Mouse (Mus musculus) small intestine, adult 2 months (tissue): Measurements from ENCODE around the gene Defa21. TPM values are rescaled to one million over a fixed set of nuclear protein-coding genes. Genes with fewer than 3 reads are reported as not detected.

Source experiments
- polyA plus RNA-seq: library from polyadenylated mRNA; depleted of rRNA; stranded (reverse); fragments of >200 nt; gene quantifications from 2 replicates; pipeline ENCODE4 v1.2.3, GENCODE M21; 2012; rRNA removed

The Defa21 gene
- polyA plus RNA-seq, 1 experiment, result 3,729 TPM

Other genes starting within 250 kb of the Defa21 start
- gene Defb33, start 132.9 kb upstream of the Defa21 start, polyA plus RNA-seq, result not detected in 2 replicates
- gene Gm15056, start 122.9 kb upstream of the Defa21 start, polyA plus RNA-seq, result not detected in 2 replicates
- gene Gm6040, start 103.5 kb upstream of the Defa21 start, polyA plus RNA-seq, result not detected in 2 replicates
- gene AY761185, start 80.8 kb upstream of the Defa21 start, polyA plus RNA-seq, result not detected in 2 replicates
- gene Defa23, start 29.5 kb downstream of the Defa21 start, polyA plus RNA-seq, result 901 and 2,073 TPM in 2 replicates
- gene Defa35, start 39.5 kb downstream of the Defa21 start, polyA plus RNA-seq, result 1.9 and 8.8 TPM in 2 replicates
- gene Defa25, start 58.9 kb downstream of the Defa21 start, polyA plus RNA-seq, result not detected in 2 replicates
- 180 and 1,620 TPM in 2 replicates for gene Gm14851, start 70.5 kb downstream of the Defa21 start, polyA plus RNA-seq
- gene Defa30, start 109.1 kb downstream of the Defa21 start, polyA plus RNA-seq, result 261 and 977 TPM in 2 replicates
- 36.0 and 3,821 TPM in 2 replicates for gene Defa22, start 136.7 kb downstream of the Defa21 start, polyA plus RNA-seq
- not detected in 2 replicates for gene Defa31, start 166.1 kb downstream of the Defa21 start, polyA plus RNA-seq
- gene Gm15293, start 176.0 kb downstream of the Defa21 start, polyA plus RNA-seq, result 21.6 and 67.8 TPM in 2 replicates
- gene Gm15292, start 224.2 kb downstream of the Defa21 start, polyA plus RNA-seq, result 8.1 and 33.1 TPM in 2 replicates